Mouse (Mus musculus) c-Kit-negative CD71-positive TER-119-positive erythroid progenitor cells, embryonic 14.5 days (primary cell): ENCODE measurements around the gene Tex101.
"Not testable (repeated sequence)": the region's sequence is repeated elsewhere in the genome, so short reads cannot be mapped to it uniquely, and the experiment has no call there.

ENCODE experiments used
- DNase-seq: peaks from one replicate; pipeline ENCODE4 v3.0.0-alpha.2; 2013; ENCODE audit warnings: low read depth, low spot score

Gene Tex101

DNA sequence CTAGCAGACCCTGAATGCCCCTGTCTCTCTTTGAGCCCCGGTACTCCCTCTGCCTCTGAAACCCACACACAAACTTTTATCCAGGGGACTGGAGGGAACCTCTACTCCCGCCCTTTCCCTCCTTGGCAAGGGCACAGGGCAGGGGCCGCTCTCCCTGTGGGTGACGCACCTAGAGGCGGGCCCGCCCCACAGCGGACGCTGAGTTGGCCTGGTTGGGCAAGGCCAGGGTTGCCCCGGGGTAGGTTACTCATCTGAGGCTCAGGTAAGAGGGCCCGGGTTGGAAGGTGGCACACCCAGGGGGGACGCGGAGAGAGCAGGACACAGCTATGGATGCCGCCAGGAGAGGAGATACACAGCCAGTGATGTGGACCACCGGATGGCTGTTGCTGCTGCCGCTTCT lies 40.2 kb downstream of the Tex101 start, which contains the start of gene Lypd3:
TSS of gene Lypd3 (plus strand) at position 287 of the 400 bp plus-strand sequence.
- no peak for DNase-seq

DNA sequence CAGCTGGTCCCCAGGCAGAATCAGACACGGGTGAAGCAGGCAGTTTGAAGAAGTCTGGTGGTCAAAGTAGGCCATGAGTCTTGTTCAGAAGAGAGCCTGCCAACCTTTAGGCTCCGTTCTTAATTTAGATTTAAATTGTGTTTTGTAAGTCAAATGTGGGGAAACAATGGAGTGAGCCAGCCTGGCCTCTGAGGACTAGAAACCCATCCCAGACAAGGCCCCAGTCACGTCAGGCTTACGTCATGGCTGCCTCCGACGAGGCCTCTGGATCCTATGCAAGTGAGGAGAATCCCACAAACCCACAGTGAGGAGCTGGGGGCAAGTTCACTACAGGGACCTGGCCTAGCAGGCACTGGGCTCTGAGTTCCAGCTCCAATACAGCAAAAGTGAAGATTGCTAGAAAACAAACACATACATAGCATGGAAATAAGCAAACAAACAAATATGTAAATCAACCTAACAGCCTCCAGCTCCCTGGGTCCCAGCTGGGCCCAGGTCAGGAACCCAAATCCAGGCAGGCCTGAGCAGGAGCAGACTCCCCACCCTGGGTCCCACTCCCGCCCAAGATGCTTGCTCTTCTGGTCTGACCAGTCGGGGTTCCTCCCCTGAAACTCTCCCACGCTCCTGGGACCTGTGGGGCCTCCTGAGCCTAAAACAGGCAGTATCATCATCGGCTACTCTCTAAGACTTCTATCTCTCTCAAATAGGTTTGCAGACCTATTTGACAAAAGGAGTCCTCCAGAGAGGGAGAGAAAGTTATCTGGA lies 46.2 kb downstream of the Tex101 start:
- DNase-seq = no peak

GRCm38 (mm10) chr7:24629672-24630071 lies 46.8 kb downstream of the Tex101 start:
- DNase-seq = no peak

- DNase-seq = peak; percentile 41
Measured at GRCm38 (mm10) chr7:24628685-24629610, 47.5 kb downstream of the Tex101 start.

DNA sequence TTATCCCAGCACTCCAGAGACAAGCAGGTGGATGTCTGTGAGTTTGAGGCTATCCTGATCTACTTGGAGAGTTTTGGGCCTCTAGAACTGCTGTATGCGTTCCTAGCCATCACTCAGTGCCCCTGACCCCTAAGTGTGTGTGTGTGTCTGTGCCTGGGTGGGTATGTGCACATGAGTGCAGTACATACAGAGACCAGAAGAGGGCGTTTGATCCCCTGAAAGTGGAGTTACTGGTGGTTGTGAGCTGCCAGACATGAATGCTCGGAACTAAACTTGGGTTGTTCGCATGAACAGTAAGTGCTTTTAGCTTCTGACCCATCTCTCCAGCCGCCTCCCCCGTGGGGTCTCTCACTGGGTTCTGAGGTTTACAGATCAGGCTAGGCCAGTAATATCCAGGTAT lies 53.5 kb downstream of the Tex101 start:
- no peak for DNase-seq

DNA sequence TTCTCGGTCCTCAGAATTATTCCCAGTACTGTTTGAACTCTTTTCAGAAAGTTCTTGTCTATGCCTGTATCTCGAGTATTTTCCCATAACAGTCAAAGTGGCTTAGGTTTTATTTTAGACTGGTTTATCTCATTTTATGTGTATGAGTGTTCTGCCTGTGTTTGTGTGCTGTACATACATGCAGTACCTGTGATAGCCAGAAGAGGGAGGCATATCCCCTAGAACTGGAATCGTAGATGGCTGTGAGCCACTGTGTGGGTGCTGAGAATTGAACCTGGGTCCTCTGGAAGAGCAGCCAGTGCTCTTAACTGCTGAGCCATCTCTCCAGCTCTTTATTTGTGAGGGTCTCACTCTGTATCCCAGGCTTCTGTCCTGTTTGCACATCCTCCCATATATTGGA lies 55.3 kb downstream of the Tex101 start:
- DNase-seq = no peak

DNA sequence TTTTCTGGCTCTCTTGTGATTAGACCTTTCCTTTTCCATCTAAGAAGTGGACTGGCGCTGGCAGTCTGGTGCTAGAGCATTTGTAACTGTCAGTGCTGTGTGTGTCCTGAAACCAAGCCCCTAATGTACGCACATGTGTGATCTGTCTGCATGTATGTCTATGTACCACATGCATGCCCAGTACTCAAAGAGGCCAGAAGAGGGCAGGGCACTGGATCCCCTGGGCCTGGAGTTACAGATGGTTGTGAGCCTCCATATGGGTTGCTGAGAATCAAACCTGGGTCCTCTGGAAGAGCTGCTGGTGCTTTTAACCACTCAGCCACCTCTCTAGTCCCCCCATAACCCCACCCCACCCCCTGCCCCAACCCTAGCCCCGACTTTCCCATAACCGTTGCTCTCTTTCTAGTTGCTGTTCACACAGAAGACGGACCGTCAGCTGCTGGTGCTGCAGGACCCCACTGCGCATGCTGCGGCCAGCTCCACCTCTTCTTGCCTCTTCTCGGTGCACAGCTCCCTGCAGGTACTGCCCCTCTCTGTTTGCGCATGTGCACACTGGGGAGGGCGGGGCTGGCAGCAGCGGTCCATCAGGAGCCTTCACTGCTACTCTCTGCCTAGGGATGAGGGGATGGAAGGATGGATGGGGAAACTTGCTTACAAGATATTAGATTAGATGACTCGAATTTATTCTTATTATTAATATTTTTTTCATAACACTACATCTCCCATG lies 56.6 kb downstream of the Tex101 start:
- DNase-seq = no peak

- DNase-seq = not testable (repeated sequence)
Measured at GRCm38 (mm10) chr7:24618374-24618773, 58.1 kb downstream of the Tex101 start.
